Mouse (Mus musculus) heart, embryonic 11.5 days (tissue): ENCODE measurements around the gene Gm20479. TPM values are rescaled to one million over a fixed set of nuclear protein-coding genes. Genes with fewer than 3 reads are reported as not detected.

Source experiments
- ATAC-seq: fragments of 200-750 bp; cut with Nextera tagmentation; replicated peaks from 2 replicates; pipeline ENCODE4 v1.8.0; 2017; ENCODE audit warnings: moderate library complexity; ENCODE audit not compliant: insufficient number of reproducible peaks, low FRiP score, low TSS enrichment
- H3K27ac ChIP-seq: fragments of 300-500 bp; sonication (generic); 2 replicates; pipeline ENCODE4 v1.5.1; 2014; ENCODE audit warnings: mild to moderate bottlenecking, low read depth, low read length
- H3K27me3 ChIP-seq: fragments of 300-500 bp; sonication (generic); 2 replicates; pipeline ENCODE4 v1.6.1; 2014; ENCODE audit warnings: mild to moderate bottlenecking, low read length, mixed read lengths; ENCODE audit not compliant: control insufficient read depth, insufficient read depth
- H3K36me3 ChIP-seq: fragments of 300-500 bp; sonication (generic); 2 replicates; pipeline ENCODE4 v1.6.1; 2014; ENCODE audit warnings: mild to moderate bottlenecking, low read length, moderate library complexity, mixed read lengths; ENCODE audit not compliant: control insufficient read depth, insufficient read depth
- H3K4me1 ChIP-seq: fragments of 300-500 bp; sonication (generic); 2 replicates; pipeline ENCODE4 v1.6.1; 2014; ENCODE audit warnings: low read length; ENCODE audit not compliant: control insufficient read depth, insufficient read depth
- H3K4me2 ChIP-seq: fragments of 300-500 bp; sonication (generic); 2 replicates; pipeline ENCODE4 v1.6.1; 2014; ENCODE audit warnings: mild to moderate bottlenecking, moderate library complexity
- H3K4me3 ChIP-seq: fragments of 300-500 bp; sonication (generic); 2 replicates; pipeline ENCODE4 v1.5.1; 2014; ENCODE audit warnings: low read depth, low read length
- H3K9ac ChIP-seq: fragments of 300-500 bp; sonication (generic); 2 replicates; pipeline ENCODE4 v1.6.1; 2014; ENCODE audit warnings: mild to moderate bottlenecking, low read depth, low read length, moderate library complexity
- H3K9me3 ChIP-seq: fragments of 300-500 bp; sonication (generic); replicated peaks from 2 replicates; pipeline ENCODE4 v1.6.1; 2016; ENCODE audit warnings: low read length; ENCODE audit not compliant: control insufficient read depth
- WGBS: fragments of 180-500 bp; shearing (Covaris S2); extraction: QIAGEN DNeasy Blood & Tissue Kit; methylation state at CpG from one replicate; pipeline ENCODE4 v1.1.7; 2014; ENCODE audit not compliant: insufficient replicate concordance; 5-methylcytosine and 5-hydroxymethylcytosine counted together
- polyA plus RNA-seq: library from polyadenylated mRNA; unstranded; fragments of >200 nt; fragmentation: Nextera tagmentation; extraction: Ambion mirVana; gene quantifications from 2 replicates; pipeline ENCODE4 v1.2.1, GENCODE M21; 2014

Gene Gm20479
- polyA plus RNA-seq, 1 experiment from 2014 or later: 1.6 TPM

GRCm38 (mm10) chr7:27360749-27361148 lies 3.5 kb upstream of the Gm20479 start:
- Histone ChIP-seq H3K36me3 (no peaks in the 10 kb centered on the region), H3K9ac (no peak overlapping the region), H3K27me3 (peaks cover 30% of the 10 kb centered on the region), H3K9me3 (no peaks in the 10 kb centered on the region), H3K4me3 (peak overlapping the region; percentile 28; the same call in 1 of the 2 replicates), H3K27ac (no peak overlapping the region), H3K4me1 (peaks cover 6% of the 10 kb centered on the region; the same call in 1 of the 2 replicates), H3K4me2 (peak overlapping the region; percentile 60; the same call in 1 of the 2 replicates)
- no peak for ATAC-seq
- 50% methylated on average over 6 of the region's 6 CpGs for WGBS

DNA sequence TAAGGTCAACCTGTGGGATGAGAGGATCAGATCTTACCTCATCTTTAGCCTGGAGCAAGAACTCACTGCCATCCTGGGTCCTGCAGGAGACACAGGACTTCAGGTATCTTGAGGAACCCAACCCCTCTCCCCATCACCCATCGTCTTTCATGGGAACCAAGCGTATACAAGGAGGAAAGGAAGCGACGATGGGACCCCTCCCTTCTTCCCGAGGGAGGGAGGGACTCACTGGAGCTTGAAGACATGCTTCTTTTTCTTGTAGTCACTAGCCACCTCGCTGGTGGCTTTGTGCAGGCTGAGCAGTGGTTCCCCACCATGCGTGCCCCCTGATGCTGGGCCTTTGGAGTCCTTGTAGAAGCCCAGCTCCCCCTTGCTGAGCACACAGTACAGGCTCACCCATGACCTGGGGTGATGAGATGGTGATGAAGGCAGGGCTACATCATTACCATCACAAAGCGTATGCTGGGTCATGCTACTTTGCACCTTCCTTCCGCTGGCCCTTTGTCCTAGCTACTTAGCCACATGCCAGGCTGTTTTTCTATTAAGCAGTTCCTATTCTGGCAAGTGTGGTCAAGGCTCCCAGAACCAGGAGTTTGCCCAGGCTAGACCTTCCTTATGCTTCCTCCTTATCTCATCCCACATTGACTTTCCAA lies 2.6 kb upstream of the Gm20479 start:
- Histone ChIP-seq H3K27ac (no peak overlapping the region), H3K9ac (no peak overlapping the region), H3K36me3 (no peaks in the 10 kb centered on the region), H3K4me3 (no peak overlapping the region), H3K4me2 (no peak overlapping the region), H3K4me1 (peaks cover 6% of the 10 kb centered on the region; the same call in 1 of the 2 replicates), H3K27me3 (peaks cover 21% of the 10 kb centered on the region), H3K9me3 (no peaks in the 10 kb centered on the region)
- ATAC-seq: no peak
- 78% methylated on average over 9 of the region's 9 CpGs for WGBS

- Histone ChIP-seq H3K36me3 (no peaks in the 10 kb centered on the region), H3K4me3 (no peak overlapping the region), H3K4me2 (no peak overlapping the region), H3K9ac (no peak overlapping the region), H3K27me3 (peaks cover 14% of the 10 kb centered on the region), H3K9me3 (no peaks in the 10 kb centered on the region), H3K27ac (no peak overlapping the region), H3K4me1 (peaks cover 4% of the 10 kb centered on the region; the same call in 1 of the 2 replicates)
- no peak for ATAC-seq
- 72% methylated on average over 2 of the region's 2 CpGs for WGBS
These were observed 1.9 kb upstream of the Gm20479 start for GRCm38 (mm10) chr7:27359162-27359561.

- peak overlapping the region; percentile 80 for H3K4me2 ChIP-seq
- H3K36me3 ChIP-seq: no peaks in the 10 kb centered on the region
- H3K9ac ChIP-seq: peak overlapping the region; percentile 68; the same call in 1 of the 2 replicates
- no peaks in the 10 kb centered on the region for H3K27me3 ChIP-seq
- ATAC-seq: no peak
- H3K27ac ChIP-seq: peak overlapping the region; percentile 79
- H3K9me3 ChIP-seq: no peaks in the 10 kb centered on the region
- peak overlapping the region; percentile 56 for H3K4me3 ChIP-seq
- 14% methylated on average over 3 of the region's 3 CpGs for WGBS
- H3K4me1 ChIP-seq: 0 out of 2 replicates have a peak, but pooled peaks cover 2% of the 10 kb centered on the region
These were observed 368 bp upstream of the Gm20479 start for GRCm38 (mm10) chr7:27357595-27357978.

DNA sequence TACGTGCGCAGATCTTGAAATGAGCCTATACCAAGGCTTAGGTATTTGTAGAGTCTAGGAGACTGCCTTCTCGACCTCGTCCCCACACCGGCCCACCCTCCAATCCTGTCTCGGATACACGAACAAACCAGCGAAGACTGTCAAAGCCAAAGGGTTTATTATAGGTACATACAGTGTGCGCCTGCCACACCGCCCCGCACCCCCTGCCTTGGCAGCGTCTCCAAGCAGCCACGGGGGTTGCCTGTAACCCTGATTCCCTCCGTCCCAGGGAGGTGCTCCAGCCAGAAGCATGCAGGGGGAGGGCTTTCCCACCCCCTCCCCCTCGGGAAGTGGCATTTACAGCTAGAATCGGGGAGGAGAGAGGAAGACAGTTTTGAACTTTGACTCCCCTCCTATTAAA lies 971 bp downstream of the Gm20479 start:
- H3K27me3 ChIP-seq: no peaks in the 10 kb centered on the region
- ATAC-seq: peak; percentile 43
- 0 out of 2 replicates have a peak, but pooled peaks cover 2% of the 10 kb centered on the region for H3K4me1 ChIP-seq
- 1% methylated on average over 16 of the region's 16 CpGs for WGBS
- peak overlapping the region; percentile 68 for H3K9ac ChIP-seq
- H3K4me3 ChIP-seq: peak overlapping the region; percentile 56
- peak overlapping the region; percentile 80 for H3K4me2 ChIP-seq
- H3K9me3 ChIP-seq: no peaks in the 10 kb centered on the region
- no peaks in the 10 kb centered on the region for H3K36me3 ChIP-seq
- peak overlapping the region; percentile 79 for H3K27ac ChIP-seq

- H3K9me3 ChIP-seq: no peaks in the 10 kb centered on the region
- peak within 1 kb of the TSS; percentile 68 for H3K9ac ChIP-seq
- H3K4me2 ChIP-seq: peak within 1 kb of the TSS; percentile 80
- no peaks in the 10 kb centered on the region for H3K36me3 ChIP-seq
- H3K27ac ChIP-seq: peak within 1 kb of the TSS; percentile 79
- peak; percentile 88 for ATAC-seq
- peak within 1 kb of the TSS; percentile 56 for H3K4me3 ChIP-seq
- 0 out of 2 replicates have a peak, but pooled peaks cover 2% of the 10 kb centered on the region for H3K4me1 ChIP-seq
- H3K27me3 ChIP-seq: no peaks in the 10 kb centered on the region
- under 1% methylated on average over 34 of the region's 34 CpGs for WGBS
These were observed 1.4 kb downstream of the Gm20479 start, which contains the start of gene Shkbp1 for GRCm38 (mm10) chr7:27355745-27356240. TSS of gene Shkbp1 (minus strand) at chr7:27356019.

- no peaks in the 10 kb centered on the region for H3K9me3 ChIP-seq
- H3K4me2 ChIP-seq: peak overlapping the region; percentile 80
- H3K36me3 ChIP-seq: peaks cover 3% of the 10 kb centered on the region
- 6% methylated on average over 14 of the region's 14 CpGs for WGBS
- peak overlapping the region; percentile 56 for H3K4me3 ChIP-seq
- H3K9ac ChIP-seq: peak overlapping the region; percentile 59
- H3K27me3 ChIP-seq: no peaks in the 10 kb centered on the region
- H3K27ac ChIP-seq: no peak overlapping the region
- 0 out of 2 replicates have a peak, but pooled peaks cover 2% of the 10 kb centered on the region for H3K4me1 ChIP-seq
- ATAC-seq: no peak
These were observed 2.0 kb downstream of the Gm20479 start for GRCm38 (mm10) chr7:27355261-27355660.

DNA sequence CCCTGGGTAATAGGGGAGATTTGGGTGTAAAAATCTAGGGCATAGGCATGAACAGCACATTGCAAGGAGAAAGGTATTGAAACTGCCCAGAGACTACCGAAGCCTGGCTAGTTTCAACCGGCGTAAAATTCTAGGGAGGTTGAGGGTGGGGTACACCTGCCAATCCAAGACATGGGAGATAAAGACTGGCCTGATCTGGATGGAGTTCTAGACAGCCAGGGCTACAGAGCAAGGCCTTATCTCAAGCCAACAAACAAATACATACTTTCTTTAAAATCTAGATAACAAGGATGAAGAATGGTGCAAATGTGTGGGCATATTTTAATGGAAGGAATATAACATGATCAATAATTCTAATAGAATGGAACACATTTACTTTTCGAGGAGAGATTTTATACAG lies 2.4 kb downstream of the Gm20479 start:
- Histone ChIP-seq H3K36me3 (peaks cover 3% of the 10 kb centered on the region), H3K27ac (no peak overlapping the region), H3K4me3 (peak overlapping the region; percentile 56), H3K9me3 (no peaks in the 10 kb centered on the region), H3K9ac (no peak overlapping the region), H3K4me2 (peak overlapping the region; percentile 80), H3K27me3 (no peaks in the 10 kb centered on the region), H3K4me1 (0 out of 2 replicates have a peak, but pooled peaks cover 2% of the 10 kb centered on the region)
- 34% methylated on average over 4 of the region's 4 CpGs for WGBS
- no peak for ATAC-seq
